Mouse (Mus musculus): ENCODE measurements around the gene Olfr1323. TPM values are rescaled to one million over a fixed set of nuclear protein-coding genes. Genes with fewer than 3 reads are reported as not detected.

The Olfr1323 gene
- not detected in 2 replicates for polyA plus RNA-seq (2012; rRNA removed; ENCODE audit: low replicate concordance)

GRCm38 (mm10) chrX:50019259-50019658, at the start of gene Olfr1323:
TSS of gene Olfr1323 (minus strand) at chrX:50019359.

Other genes with a start within 250 kb of the Olfr1323 start
- 0.29 and 0.47 TPM in 2 replicates for gene Igsf1, start 221.6 kb downstream of the Olfr1323 start, polyA plus RNA-seq (2012; rRNA removed; ENCODE audit: low replicate concordance)
- gene Olfr1322, start 127.9 kb downstream of the Olfr1323 start, polyA plus RNA-seq (2012; rRNA removed; ENCODE audit: low replicate concordance) = not detected in 2 replicates

All from mammary gland, adult 2 months (tissue).